Mouse (Mus musculus) right cerebral cortex, postnatal 36 days (tissue): ENCODE results near the gene H2-K1.

Experiments
- DNase-seq, 2 experiments: peaks; one replicate each; pipeline ENCODE4 v3.0.0; 2022; ENCODE audit warnings: low spot score in 2 of 2, mixed read lengths in 1 of 2

Gene H2-K1

DNA sequence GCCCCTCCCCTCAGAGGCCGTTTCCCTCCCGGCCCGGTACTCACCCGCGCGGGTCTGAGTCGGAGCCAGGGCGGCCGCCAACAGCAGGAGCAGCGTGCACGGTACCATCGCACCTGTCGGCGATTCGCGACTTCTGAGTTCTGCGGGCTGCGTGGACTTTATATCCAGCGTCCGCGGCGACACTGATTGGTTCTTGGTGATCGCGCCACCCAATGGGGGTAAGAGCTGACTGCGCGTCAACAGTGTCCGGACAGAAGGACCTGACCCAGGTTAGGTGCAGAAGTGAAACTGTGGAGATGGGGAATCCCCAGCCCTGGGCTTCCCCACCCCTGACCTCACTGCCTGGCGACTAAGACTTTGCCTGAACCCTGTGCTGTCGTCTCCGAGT is at the start of gene H2-K1:
H2-K1 (minus strand) TSS at position 198 of the 388 bp plus-strand sequence.
- peak; percentile 49 to 65 for DNase-seq

DNA sequence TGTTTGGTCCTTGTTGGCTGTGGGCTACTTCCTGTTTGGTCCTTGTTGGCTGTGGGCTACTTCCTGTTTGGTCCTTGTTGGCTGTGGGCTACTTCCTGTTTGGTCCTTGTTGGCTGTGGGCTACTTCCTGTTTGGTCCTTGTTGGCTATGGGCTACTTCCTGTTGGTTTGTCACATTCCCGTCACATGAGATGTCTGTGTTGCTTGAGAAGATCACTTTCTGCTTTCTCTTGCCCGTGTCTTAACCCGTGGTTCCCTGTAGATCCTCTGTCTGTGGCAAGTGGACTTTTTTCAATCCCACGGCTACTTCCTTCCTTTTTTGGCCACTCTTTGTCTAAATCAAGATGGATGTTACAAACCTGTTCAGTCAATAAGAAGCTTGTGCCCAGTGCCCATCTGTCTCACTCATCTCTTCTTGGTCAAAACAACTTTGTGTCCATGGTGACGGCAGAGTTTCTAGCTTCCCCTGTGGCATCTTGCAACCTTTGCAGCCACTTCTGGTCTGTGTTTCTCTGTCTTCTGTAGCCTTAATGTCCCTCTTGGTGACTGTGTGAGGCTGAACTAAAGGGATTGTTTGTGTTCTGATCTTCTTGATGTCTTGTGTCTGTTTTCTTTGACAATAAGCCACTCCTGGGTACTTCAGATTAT is 47.4 kb upstream of the H2-K1 start:
- DNase-seq, result no peak

DNA sequence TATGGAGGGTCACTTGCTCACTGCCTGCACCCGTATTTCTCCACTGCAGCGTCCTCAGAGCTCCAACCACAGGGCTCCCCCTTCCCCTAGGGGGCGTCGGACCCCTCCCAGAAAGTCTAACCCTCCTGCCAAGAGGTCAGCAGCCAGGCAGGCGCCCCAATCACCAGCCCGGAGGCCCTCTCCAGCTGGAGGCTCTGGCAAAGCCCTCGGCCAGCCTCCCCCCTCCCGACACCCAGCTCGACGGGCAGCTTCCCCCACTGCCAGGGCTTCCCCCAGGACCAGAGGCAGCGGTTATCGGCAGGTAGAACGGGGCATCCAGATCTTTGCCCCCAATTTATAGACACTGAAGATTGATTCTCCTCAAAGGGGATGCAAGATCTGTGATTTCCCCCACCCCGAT is 45.8 kb upstream of the H2-K1 start:
- no peak for DNase-seq

DNA sequence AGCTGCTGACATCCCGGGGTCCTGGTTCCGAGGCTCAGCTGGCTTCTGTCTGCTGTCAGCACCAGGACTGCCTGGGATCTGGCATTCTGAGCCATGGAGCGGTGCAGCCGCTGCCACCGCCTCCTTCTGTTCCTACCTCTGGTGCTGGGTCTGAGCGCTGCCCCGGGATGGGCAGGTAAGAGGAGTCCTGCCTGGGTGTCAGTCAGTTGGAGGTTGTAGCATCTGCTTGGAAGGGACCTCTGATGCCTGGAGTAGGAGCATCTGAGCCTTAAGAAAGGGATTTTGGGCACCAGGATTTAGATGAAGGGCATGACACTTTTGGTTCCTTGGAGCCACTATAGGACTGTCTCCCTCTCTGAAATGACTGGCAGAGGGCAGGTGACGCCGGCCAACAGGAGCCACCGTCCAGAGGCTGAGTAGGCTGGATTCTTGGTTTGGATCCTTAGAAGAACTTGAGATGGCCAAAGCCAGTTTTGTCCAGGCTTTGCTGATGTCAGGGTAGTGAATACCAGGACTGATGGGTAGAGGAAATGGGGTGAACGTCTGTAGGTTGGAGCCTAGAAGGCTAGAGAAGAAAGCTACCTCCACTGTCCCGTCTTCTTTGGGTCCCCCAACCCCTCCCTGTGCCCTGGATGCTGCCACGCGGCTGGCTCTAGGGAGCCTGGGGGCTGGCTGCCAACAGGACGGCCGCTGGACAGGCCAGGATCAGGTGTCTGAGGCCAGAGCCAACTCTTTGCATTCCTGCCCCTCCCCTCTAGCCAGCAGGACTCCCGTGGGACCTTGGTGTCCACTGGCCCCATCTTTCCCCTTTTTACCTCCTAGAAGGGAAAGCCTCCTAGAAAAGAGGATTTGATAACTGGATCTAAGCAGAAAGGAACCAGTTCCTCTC is 39.7 kb upstream of the H2-K1 start:
- no peak for DNase-seq

DNA sequence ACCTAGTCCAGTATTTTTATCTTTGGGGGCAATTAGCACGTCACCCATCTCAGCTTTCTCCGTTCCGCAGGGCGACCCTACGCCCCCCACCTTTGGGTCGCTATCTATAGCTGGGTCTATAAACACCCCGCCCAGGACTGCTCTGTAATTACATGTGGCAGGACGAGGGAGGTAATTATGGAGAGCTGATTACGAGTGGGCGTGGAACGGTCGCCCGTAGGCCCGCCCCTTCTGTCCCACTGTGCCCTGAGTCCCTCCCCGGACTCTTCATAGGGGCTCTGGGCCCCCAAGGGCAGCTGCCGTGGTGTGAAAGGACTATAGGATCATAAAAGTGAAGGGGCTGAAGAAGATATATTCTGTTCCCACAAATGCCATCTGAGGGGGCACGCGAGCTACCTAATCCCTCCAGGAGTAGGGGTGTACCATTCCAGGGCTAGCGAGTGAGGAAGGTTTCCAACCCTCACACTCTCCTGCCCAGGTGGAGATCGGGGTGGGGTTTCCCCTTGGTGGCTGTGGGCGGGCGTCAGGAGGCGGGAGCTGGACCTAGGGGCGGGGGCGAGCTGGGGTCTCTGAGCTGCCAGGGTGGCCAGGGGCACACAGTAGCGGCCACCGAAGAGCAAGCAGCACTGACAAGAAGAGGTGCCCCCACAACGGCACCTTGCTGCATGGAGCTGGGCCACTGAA is 38.9 kb upstream of the H2-K1 start, which contains the start of gene Col11a2:
Col11a2 (plus strand) TSS at position 560 of the 684 bp plus-strand sequence.
- no peak for DNase-seq

DNA sequence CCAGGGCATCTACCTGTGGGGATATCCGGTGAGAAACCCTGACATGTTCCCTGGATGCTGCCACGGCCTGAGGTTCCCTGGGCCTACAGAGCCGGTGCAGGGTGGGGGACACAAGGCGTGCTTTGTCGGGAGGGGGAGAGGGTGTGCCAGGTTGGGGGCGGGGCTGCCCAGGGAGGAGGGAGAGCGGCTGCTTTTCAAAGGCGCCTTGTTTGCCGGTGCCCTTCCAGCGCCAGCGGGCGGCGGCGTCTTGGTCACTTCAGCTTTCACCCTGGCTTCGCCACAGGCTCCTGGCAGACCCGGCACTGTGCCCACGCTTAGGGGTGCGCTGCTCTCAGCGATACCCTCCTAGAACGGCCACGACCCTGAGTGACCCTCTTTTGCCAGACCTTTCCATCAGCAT is 38.3 kb upstream of the H2-K1 start:
- no peak for DNase-seq

DNA sequence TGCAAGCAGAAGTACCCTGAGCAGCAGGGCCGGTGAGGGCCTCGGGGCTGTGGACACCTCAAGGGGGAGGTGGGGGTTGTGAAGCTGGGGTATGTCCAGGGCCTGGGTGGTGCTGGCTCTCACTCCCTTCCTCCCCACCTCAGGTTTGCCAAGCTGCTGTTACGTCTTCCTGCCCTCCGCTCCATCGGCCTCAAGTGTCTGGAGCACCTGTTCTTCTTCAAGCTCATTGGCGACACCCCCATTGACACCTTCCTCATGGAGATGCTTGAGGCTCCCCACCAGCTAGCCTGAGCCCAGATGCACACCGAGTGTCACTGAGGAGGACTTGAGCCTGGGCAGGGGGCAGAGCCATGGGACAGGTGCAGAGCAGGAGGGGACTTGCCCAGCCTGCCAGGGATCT is 37.1 kb upstream of the H2-K1 start:
- DNase-seq, result no peak

DNA sequence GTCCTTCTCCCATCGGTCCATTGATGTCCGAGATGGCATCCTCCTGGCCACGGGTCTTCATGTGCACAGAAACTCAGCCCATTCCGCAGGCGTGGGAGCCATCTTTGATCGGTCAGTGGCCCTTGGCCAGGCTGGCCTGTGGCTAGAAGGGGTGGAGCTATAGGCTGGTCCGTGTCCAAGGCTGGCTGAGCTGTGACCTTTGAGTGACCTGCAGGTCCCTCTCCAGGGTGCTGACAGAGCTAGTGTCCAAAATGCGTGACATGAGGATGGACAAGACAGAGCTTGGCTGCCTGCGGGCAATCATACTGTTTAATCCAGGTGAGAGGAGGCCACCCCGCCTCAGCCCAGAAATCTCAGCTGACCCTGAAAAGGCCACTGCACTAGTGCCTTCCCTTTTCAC is 36.5 kb upstream of the H2-K1 start:
- DNase-seq, result no peak

DNA sequence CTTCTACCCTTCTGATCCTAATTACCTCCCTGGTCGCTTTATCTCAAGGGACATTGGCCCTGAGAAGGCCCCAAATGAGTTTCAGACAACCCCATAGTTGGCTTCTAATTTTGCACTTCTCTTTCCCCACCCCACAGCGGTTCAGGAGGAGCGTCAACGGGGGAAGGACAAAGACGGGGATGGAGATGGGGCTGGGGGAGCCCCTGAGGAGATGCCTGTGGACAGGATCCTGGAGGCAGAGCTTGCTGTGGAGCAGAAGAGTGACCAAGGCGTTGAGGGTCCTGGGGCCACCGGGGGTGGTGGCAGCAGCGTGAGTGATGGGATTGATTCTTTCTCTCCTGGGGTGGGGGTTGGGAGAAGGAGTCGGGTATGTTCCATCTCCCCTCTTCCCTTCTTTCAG is 35.4 kb upstream of the H2-K1 start:
- no peak for DNase-seq

DNA sequence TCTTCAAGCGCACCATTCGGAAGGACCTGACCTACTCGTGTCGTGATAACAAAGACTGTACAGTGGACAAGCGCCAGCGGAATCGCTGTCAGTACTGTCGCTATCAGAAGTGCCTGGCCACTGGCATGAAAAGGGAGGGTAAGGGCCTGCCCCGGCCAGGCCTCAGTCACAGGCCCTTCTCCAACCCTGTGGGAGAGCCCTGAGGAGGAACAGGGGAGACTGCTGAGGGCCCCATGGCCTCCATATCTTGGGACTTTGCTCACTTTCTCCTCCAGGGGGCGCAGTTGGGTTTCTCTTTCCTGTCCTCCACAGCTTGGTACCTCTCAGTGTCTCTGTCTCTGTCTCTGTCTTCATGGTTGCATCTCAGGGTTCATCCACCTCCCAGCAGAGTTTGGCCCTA is 33.9 kb upstream of the H2-K1 start:
- no peak for DNase-seq

DNA sequence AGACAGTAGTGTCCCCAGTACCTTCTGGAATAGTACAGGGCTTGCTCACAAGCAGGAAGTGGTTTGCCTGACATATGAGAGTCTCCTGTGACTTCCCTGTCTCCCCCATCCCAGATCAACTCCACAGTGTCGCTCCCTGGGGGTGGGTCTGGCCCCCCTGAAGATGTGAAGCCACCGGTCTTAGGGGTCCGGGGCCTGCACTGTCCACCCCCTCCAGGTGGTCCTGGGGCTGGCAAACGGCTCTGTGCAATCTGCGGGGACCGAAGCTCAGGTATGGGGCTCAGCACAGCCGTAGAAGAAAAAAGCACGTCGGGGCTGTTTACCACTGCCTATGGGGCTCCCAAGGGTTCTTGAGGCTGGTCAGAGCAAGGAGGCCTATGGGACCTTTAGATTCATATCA is 33.3 kb upstream of the H2-K1 start:
- DNase-seq, result no peak

DNA sequence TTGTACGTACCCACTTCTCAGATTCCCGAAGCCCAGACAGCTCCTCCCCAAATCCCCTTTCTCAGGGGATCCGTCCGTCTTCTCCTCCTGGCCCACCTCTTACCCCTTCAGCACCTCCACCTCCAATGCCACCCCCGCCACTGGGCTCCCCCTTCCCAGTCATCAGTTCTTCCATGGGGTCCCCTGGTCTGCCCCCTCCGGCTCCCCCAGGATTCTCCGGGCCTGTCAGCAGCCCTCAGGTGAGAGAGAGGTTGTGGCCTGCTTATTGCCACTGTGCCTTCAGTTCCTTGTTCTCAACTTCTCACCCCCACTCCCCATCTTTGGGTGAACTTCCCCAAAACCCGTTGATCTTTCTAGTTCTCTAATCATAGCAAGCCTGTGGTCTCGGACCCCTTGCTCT is 32.7 kb upstream of the H2-K1 start:
- no peak for DNase-seq

DNA sequence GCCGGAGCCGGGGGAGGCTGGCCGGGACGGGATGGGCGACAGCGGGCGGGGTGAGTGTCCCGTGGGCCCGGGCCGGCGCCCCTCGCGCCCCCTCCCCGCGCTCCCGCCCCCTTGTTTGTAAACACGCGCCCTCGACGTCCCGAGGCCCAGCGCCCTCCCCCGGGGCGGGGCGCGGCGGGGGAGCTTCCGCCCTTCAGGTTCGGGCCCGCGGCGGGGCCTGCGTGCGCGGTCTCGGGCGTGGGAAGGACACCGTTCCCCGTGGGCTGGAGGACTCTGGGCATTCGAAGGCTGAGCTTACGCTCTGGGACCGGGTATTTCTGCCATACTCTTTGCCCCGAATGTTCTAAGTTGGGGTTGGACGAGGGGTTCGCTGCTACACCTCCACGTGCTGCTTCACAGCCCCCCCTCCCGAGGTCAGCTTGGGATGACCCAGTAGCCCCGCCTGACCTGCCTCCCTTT is 32.1 kb upstream of the H2-K1 start:
- DNase-seq, result no peak

DNA sequence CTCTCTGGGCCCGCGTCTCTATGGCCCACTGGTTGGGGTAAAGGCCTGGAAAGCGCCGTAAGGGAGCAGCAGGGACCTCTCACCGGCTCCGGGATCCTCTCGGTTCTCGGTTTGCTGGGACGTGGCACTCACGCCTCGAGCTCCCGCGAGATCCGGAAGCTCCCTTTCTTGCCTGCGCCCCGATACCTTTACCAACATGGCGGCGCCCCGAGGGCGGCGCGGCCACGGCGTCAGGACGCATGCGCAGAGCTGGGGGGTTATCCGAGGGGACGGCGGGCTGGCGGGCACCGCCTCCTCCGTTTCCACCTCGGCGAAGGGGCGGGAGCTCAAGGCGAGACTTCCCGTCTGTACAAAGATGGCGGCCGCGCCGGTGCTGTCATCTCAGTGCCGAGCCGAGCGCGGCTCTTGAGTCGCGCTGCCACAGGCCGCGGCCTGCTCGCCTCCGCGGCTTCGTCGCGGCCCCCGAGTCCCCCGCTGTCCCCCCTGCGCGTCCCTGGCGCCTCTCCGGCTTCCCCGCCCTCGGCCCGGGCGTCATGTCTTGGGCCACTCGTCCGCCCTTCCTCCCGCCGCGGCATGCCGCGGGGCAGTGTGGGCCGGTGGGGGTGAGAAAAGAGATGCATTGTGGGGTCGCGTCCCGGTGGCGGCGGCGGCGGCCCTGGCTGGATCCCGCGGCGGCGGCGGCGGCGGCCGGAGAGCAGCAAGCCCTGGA is 31.5 kb upstream of the H2-K1 start, which contains the start of the genes Slc39a7 and Rxrb:
Slc39a7 (minus strand) TSS at position 218 of the 709 bp plus-strand sequence.
Rxrb (plus strand) TSS at position 348 of the 709 bp plus-strand sequence.
- peak; percentile 94 to 95 for DNase-seq

DNA sequence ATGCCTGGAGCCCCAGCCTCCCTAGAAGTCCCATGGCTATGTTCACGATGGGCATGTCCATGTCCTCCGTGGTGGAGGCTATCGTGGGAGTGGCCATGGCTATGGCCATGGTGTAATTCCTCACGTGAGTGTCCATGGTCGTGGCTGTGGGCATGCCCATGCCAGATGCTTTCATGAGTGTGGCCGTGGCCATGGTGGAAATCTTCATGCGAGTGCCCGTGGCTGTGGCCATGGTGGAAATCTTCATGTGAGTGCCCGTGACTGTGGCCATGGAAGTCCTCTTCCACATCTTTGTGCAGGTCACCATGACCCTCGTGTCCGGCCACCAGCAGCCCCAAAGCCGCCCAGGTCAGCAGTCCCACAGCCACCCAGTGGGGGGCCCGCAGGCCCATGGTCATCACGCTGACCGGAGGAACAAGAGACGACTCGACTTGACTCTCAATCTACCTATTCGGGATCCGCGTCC is 30.7 kb upstream of the H2-K1 start:
- no peak for DNase-seq

DNA sequence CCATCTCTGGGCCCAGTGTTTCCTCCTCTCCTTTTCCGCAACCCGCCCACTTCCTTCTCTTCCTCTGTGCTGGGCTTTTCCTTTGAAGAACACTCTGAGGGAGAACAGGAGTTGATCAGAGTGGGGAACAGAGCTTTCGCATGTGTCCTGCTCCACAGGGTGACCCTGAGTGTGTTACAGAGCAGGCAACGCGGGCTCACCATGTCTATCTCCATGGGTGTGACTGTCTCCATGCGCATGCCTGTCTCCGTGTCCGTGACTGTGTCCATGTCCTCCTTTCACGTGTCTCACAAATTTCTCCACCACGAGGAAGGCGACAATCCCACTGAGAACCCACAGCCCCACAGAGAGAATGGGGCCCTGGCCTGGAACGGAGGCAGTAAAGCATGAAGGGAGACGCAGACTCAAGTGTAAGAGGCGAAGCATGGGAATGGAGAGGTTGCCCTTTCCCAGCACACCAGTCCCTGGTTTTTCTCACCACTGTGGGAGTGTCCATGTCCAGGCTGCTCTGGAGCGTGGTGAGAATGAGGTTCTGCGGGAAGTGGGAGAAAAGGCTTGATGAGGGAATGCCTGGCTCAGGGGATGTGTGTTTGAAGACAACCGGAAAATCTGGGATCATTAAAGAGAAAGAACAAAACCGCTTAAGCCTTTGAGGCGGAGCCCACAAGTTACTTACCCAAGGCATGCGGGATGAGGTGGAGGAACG is 29.9 kb upstream of the H2-K1 start:
- no peak for DNase-seq

DNA sequence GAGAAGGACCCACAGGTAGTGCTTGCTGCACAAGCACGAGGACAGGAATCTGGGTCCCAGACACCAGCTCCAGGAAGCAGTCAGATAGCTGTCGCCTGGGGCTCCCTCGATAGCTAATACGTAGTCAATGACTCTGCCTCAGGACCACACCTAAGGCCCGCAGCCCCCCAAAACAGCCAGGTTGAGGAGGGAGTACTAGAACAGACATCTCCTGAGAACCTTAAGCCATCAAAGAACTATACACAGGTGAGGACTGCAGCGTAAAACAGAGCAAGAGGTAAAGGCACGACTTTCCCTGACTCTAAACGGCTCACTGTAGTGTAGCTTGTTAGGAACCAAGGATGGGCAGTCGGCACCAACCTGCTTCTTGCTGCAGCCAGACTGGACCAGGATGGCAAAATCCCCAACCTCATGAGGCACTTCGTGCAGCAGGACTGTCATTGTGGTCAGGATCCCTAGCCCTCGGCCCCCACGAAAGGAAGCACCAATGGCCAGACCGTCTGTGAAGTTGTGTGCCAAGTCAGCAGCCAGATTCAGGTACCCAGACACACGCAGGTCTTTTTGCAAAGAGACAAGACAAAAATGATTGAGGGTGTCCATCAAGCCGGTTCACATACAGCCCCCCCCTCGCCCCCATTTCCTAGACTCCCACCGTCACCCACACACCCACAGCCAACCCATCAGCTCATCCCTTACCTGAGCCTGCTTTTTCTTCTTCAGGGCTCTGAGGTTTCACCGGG is 29.2 kb upstream of the H2-K1 start:
- no peak for DNase-seq

DNA sequence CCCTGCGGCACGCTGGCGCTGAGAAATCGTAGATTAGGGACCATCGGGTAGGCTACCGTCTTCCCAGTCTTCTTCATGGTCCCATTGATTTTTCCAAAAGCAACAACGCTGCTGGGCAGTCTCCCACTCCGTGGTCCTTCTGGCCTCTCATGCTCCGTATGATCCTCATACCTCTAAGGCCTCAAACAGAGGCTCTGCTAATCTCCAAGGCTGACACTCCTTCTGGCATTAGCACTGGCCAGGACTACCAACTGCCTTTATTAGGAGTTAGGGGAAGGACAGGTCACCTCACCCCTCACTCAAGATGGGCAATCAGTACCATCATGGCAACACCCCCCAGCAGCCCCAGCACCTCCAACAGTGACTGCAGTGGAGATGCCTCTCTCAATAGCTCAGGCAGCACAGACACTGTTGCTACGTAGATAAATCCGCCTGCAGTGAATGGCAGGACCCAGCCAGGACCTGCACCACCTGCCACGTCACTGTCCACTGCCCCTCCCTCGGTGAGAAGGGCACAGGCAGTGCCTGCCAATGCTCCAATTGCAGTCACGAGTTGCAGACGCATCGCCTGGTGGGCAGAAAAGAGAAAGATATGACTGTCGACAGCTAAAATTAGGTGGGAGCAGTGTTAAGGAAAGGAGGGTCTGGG is 28.5 kb upstream of the H2-K1 start:
- DNase-seq, result no peak

DNA sequence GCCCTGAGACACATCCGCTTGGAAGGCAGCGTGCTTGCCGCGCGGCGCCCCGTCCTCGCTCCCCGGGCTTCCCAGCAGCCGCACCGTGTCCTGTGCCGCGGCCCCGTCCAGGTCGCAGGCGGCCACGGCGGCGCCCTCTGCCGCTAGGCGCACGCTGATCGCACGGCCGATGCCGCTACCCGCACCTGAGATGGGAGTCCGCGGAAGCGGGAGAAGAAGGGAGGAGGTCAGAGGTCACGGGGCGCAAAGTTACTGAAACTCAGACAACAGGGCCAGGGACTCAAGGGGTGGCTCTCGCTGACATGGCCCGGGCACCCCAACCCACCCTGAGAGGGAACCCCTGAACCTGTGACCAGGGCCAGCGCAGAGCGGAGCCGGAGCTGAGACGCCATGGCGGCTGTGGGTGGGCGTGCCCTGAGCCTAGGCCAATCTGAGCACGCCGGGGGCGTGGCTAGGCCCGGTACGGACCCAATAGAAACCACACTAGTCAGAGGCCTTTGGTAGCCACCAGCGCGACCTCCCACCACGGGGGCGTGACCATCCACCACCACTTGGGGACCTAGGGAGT is 27.6 kb upstream of the H2-K1 start, which contains the start of gene H2-Ke6:
H2-Ke6 (minus strand) TSS at position 405 of the 568 bp plus-strand sequence.
- DNase-seq, result peak; percentile 89 to 90
